Mouse (Mus musculus): ENCODE data around the gene Ahctf1.
A peak's percentile ranks its signal among the peaks of the same experiment; 100 is the strongest.
"Not testable (repeated sequence)": the region's sequence is repeated elsewhere in the genome, so short reads cannot be mapped to it uniquely, and the experiment has no call there.

Gene Ahctf1

GRCm38 (mm10) chr1:179804140-179804881 is 831 bp upstream of the Ahctf1 start:
- peak; percentile 39 to 57 for DNase-seq (ENCODE audit: low spot score in 2 of 2)

DNA sequence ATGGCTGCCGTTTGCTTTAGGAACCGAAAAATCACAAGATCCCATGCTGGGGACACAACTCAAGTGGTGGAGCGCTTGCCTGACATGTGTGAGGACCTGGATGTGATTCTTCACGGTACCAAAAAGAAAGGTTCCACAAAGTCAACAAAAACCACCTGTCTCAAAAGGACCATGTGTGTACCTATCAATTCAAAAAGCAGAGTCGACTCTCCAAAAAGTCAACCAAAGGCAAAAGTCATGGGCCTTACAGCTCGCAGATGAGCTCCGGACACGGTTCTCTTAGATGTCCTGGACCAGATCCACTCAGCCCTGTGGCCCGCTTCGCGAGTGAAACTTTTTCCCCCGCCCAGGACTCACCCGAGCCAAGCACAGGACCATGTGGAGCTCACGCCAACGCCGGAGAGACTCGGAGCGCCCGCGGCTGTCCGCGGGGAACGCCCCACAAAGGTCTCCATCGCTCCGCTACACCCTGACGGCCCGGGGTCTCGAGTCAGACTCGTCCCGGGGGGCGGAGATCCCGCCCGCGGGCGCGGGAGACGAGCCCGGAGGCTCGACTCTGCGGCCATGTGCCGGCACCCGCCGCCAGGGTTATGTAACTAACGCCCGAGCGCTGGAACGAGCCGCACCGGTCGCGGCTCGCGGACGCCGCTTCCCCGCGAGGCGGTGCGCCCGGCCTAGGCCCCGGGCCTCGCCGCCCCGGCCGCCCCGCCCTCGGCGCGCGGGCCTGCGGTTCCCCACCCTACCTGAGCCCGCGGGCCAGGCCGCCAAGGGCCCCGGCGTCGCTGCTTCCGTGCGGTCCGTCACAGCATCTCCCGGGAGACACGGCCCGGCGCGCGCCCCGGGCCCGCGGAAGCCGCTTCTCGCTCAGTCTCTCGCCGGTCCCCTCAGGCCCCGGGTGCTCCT is 619 bp downstream of the Ahctf1 start, which contains the start of gene Gm10518:
Gene Gm10518, plus strand, starts transcription at position 767 of the 903 bp plus-strand sequence.
- DNase-seq (ENCODE audit: low spot score in 2 of 2): peak; percentile 57 to 64

DNA sequence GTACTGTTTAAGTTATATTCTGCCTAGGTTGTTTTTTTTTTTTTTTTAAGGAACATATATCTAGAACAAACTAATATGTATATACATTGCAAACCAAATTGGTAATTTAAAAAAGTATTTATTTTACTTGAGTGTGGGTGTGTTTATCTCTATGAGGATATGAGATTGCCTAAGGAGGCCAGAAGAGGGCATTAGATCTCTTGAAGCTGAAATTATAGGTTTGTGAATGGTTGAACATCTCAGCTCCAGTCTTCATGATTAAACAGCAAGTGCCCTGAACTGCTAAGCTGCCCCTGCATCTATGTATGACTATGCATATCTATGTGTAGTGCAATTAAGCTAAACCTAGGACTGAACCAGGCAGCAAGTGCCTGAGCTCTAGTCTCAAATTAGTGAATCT is 4.7 kb downstream of the Ahctf1 start:
- no peak for DNase-seq (ENCODE audit: low spot score in 2 of 2)

- no peak for DNase-seq (ENCODE audit: low spot score in 2 of 2)
Measured at GRCm38 (mm10) chr1:179787281-179787680, 16.2 kb downstream of the Ahctf1 start.

- DNase-seq (ENCODE audit: low spot score in 2 of 2): no peak
Measured at GRCm38 (mm10) chr1:179785502-179785901, 18.0 kb downstream of the Ahctf1 start.

- no peak for DNase-seq (ENCODE audit: low spot score in 2 of 2)
Measured at GRCm38 (mm10) chr1:179784098-179784497, 19.4 kb downstream of the Ahctf1 start.

DNA sequence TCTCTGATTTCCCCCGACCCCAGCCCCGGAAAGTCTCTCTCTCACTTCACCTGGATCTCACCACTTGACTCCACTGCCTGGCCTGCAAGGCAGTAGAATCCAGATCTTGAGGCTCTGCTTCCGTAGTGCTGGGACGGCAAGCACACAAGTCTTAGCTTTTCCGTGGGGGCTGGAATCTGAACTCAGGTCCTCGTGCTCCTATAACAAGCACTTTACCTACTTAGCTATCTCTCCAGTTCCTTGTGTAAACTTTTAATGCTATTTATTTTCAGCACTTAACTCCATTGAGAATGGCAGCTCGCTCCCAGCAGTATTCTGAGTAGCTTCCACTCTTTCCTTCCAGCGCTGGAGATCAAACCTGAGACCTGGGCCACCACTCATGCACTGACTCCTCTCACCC is 26.6 kb downstream of the Ahctf1 start:
- no peak for DNase-seq (ENCODE audit: low spot score in 2 of 2)

DNA sequence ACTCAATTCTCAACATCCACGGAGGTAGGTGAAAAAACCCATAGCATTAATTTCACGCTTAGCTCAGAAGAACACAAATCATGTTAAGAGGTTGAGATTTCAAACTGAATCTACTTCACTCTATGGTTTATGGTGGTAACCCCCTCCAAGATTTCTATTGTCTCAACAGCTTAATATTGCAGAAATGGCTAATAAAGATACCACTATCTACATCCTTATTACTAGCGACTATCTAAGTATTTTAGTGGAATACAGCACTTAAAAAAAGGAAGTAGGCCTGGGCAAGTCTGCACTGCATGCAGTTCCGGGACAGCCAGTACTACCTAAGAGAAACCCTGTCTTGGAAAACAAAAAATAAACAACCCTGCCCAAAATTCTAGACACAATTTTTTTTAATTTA is 42.9 kb downstream of the Ahctf1 start:
- no peak for DNase-seq (ENCODE audit: low spot score in 2 of 2)

GRCm38 (mm10) chr1:179760086-179760485 is 43.4 kb downstream of the Ahctf1 start:
- no peak for DNase-seq (ENCODE audit: low spot score in 2 of 2)

DNA sequence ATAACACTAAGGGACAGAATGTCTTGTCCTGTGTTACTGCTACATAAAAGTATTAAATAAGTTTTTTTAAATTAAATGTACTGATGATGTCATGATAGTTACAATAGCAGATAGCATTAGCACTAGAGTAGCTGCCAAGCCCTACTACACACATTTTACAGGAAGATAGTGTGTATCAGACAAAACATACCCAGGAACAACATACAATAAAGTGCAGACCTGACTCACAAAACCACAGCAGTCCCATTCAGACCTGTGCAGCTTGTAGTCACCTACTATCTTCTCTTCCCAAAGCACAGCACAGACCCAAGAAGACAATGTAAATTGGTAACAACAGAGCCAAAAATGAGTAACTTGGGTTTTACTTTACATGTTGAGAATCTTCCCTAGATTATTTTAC is 47.0 kb downstream of the Ahctf1 start:
- no peak for DNase-seq (ENCODE audit: low spot score in 2 of 2)

DNA sequence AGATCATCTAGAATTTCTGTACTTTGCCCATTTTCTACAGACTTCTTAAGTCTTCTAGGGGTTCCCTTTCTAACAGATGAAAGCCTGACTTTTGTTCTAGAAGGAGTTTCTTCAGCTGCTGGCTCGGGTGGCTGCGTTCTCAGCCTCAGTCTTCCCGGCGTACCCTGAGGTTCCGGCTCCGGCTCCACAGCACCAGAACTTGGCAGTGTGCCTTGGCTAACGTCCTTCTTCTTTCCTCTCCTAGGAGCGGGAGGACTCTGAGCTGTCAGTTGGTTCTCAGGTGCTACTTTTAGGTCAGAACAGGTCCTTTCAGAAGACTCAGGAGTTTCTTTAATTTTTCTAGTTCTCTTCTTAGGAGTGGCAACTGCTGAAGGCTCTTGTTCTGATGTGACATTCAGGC is 50.5 kb downstream of the Ahctf1 start:
- DNase-seq (ENCODE audit: low spot score in 2 of 2): no peak

GRCm38 (mm10) chr1:179752276-179752675 is 51.2 kb downstream of the Ahctf1 start:
- no peak for DNase-seq (ENCODE audit: low spot score in 2 of 2)

GRCm38 (mm10) chr1:179745171-179745570 is 58.3 kb downstream of the Ahctf1 start, which contains the start of gene Kif28:
Gene Kif28, minus strand, starts transcription at chr1:179745271.
- DNase-seq (ENCODE audit: low spot score in 2 of 2): no peak

- DNase-seq (ENCODE audit: low spot score in 2 of 2): no peak
Measured at GRCm38 (mm10) chr1:179743593-179744193, 59.8 kb downstream of the Ahctf1 start.

- DNase-seq (ENCODE audit: low spot score in 2 of 2): no peak
Measured at GRCm38 (mm10) chr1:179736483-179736882, 67.0 kb downstream of the Ahctf1 start.

- DNase-seq (ENCODE audit: low spot score in 2 of 2): peak; percentile 68 to 69
Measured at GRCm38 (mm10) chr1:179734500-179735474, 68.7 kb downstream of the Ahctf1 start.

DNA sequence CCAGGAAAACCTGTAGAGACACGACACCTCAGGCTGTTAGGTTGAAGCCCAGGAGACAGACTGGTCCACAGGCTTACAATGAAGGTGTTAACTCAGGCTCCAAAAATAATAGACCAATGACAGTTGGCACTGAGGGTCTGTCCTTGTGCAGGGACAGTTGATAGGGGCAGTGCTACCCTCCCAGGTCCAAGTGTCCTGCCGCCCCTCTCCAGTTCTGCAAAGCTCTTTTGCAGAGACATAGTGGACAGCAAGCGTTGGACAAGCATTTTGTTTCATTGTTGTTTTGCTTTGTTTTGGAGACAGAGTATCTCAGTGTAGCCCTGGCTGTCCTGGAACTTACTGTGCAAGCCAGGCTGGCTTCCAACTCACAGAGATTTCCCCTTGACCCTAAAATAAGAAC is 72.1 kb downstream of the Ahctf1 start:
- no peak for DNase-seq (ENCODE audit: low spot score in 2 of 2)

GRCm38 (mm10) chr1:179728661-179729060 is 74.8 kb downstream of the Ahctf1 start:
- no peak for DNase-seq (ENCODE audit: low spot score in 2 of 2)

DNA sequence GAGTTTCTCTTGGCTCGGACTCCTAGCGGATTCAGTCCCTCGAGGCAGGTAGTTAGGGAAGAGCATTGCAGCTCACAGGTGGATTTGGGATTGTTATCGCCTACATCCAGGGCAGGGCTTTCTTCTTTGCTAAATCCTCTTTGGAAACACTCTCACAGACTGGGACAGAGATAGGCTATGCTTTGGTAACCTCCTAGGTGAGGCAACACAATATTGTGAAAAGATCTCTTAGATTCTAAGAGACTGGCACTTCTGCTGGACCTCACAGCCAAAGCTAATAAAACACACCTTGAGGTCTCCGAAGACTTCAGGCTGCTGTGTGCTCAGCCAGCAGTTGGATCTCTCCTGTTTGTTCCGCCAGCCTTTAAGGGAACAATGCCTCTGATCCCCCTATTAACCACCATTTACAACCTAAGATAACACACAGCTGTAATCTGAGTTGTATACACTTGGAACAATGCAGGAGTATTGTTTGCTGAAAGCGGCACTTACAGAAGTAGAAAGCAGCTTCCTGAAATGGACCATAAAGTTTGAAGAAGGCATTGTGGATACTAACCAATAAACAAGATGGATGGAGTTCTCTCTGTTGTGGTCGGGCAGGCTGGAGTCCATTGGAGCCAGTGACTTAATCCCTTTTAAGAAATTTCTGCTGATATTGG is 80.5 kb downstream of the Ahctf1 start:
- DNase-seq (ENCODE audit: low spot score in 2 of 2): no peak

DNA sequence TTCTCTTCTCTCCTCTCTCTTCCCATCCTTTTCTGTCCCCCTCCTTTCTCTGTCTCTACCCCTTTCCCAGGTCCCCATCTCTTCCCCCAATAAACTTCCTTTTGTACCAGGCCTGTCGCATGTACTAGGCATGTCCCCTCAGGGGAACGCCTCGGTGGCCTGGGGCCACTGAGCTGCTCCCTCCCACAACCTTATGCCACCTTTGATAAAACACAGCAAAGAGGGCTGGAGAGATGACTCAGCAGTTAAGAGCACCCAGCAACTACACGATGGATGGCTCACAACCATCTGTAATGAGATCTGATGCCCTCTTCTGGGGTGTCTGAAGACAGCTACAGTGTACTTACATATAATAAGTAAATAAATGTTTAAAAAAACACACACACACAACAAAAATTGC is 87.7 kb downstream of the Ahctf1 start:
- DNase-seq (ENCODE audit: low spot score in 2 of 2): no peak

DNA sequence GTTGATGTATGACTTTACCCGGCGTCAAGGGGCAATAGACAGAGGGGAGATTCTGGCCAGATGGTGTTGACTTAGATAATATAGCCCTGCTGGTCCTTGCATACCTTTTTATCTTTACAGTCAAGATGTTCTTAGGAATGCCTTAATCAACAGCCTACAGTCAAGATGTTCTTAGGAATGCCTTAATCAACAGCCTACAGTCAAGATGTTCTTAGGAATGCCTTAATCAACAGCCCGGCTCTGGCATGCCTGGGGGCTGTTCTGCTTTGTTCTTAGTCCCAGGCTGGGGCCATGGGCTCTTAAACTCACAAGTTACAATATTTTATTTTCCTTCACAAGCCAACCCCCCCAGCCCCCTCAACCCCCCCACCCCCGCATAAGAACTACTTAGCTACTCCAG is 88.2 kb downstream of the Ahctf1 start:
- not testable (repeated sequence) for DNase-seq (ENCODE audit: low spot score in 2 of 2)
